Mouse (Mus musculus): ENCODE measurements around the gene Fgfr2. TPM values are rescaled to one million over a fixed set of nuclear protein-coding genes. Genes with fewer than 3 reads are reported as not detected.

Fgfr2 gene
- polyA plus RNA-seq, 1 experiment from 2014 or later: 11.2 TPM

DNA sequence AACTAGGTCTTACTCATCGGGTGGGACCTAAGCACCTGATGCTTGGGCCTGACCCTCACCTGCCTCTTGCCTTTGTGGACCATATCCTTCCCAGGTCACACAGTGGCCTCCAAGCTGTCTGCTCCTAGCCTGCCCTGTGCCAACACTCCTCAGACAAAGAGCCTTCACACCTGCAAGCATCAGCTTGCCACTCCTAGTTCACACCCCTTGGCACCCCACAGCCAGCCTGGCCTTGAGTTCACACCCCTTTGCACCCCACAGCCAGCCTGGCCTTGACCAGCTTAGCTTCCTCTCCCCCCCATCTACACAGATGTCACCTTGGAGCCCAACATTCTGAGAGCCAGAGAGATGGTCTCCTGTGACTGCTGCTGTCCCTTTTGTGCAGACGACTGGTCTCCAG lies 319.8 kb downstream of the Fgfr2 start:
- H3K4me3 ChIP-seq (ENCODE audit: low read depth, low read length): no peak overlapping the region
- TF ChIP-seq CTCF (IDR thresholded peaks at IDR 0.05; ENCODE audit: low read depth) (no peak), EP300 (IDR thresholded peaks at IDR 0.05; ENCODE audit: low read depth) (no peak)
- DNase-seq (no peak), ATAC-seq (no peak)
- H3K27ac ChIP-seq (ENCODE audit: low read depth): peak overlapping the region; percentile 57; the same call in 1 of the 2 replicates
- peaks cover 9% of the 10 kb centered on the region; the same call in 1 of the 2 replicates for H3K36me3 ChIP-seq (replicated peaks; ENCODE audit: insufficient read depth, low read length)
- 73% methylated on average over 2 of the region's 2 CpGs for WGBS (ENCODE audit: insufficient replicate concordance)
- no peak overlapping the region for H3K4me2 ChIP-seq (ENCODE audit: low read depth, low read length)
- H3K4me1 ChIP-seq (ENCODE audit: insufficient read depth): peaks cover 42% of the 10 kb centered on the region
- no peaks in the 10 kb centered on the region for H3K27me3 ChIP-seq (ENCODE audit: insufficient read depth, low read length)
- no peaks in the 10 kb centered on the region for H3K9me3 ChIP-seq (ENCODE audit: low read length)
- H3K9ac ChIP-seq (replicated peaks): no peak overlapping the region

DNA sequence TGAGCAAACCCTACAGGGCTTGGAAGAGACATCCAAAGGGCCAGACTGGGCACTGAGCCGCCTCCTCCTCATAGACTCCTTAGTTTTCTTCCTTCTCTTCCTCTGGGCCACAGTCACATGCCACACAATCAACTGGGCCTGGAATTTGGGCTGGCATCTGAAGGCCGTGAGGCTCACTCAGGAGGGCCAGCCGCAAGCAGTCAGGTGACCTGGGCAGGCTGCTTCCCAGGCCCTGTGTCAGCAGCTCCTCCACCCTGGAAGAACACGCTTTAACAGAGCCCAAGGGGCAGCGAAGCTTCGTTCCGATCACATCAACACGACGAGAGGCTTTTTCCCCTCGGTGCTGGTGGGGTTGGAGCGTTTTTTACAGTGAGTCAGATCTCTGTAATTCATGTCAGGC lies 320.5 kb downstream of the Fgfr2 start:
- Histone ChIP-seq H3K27me3 (ENCODE audit: insufficient read depth, low read length) (no peaks in the 10 kb centered on the region), H3K4me1 (ENCODE audit: insufficient read depth) (peaks cover 41% of the 10 kb centered on the region), H3K4me3 (ENCODE audit: low read depth, low read length) (no peak overlapping the region), H3K27ac (ENCODE audit: low read depth) (0 out of 2 replicates have a peak overlapping the region, but pooled peaks have one; percentile 12), H3K4me2 (ENCODE audit: low read depth, low read length) (no peak overlapping the region), H3K9ac (replicated peaks) (no peak overlapping the region), H3K36me3 (replicated peaks; ENCODE audit: insufficient read depth, low read length) (peaks cover 9% of the 10 kb centered on the region; the same call in 1 of the 2 replicates), H3K9me3 (ENCODE audit: low read length) (no peaks in the 10 kb centered on the region)
- DNase-seq: no peak
- TF ChIP-seq EP300 (IDR thresholded peaks at IDR 0.05; ENCODE audit: low read depth): no peak
- TF ChIP-seq CTCF (IDR thresholded peaks at IDR 0.05; ENCODE audit: low read depth): no peak
- 90% methylated on average over 11 of the region's 11 CpGs for WGBS (ENCODE audit: insufficient replicate concordance)
- ATAC-seq: no peak

DNA sequence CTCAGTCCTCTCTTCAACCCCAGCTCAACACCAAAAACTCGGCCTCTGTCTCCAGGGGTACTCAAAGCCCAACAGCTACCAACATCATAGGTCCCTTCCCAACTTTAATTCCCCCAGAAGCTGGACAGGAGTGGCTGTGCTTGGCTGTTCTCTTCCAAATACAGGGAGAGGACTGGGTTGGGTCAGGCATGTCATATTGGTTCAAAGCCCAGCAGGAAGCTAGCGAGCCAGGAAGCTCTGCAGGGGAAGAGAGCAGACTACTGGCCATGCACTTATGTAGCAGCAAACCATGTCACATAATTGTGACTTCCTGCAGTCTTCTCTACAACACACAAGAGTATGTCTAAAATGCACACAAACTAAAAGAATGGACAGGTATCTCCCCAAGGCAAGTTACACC lies 321.1 kb downstream of the Fgfr2 start:
- Histone ChIP-seq H3K36me3 (replicated peaks; ENCODE audit: insufficient read depth, low read length) (peaks cover 8% of the 10 kb centered on the region; the same call in 1 of the 2 replicates), H3K4me3 (ENCODE audit: low read depth, low read length) (no peak overlapping the region), H3K27me3 (ENCODE audit: insufficient read depth, low read length) (no peaks in the 10 kb centered on the region), H3K9ac (replicated peaks) (no peak overlapping the region), H3K27ac (ENCODE audit: low read depth) (no peak overlapping the region), H3K9me3 (ENCODE audit: low read length) (no peaks in the 10 kb centered on the region), H3K4me1 (ENCODE audit: insufficient read depth) (peaks cover 40% of the 10 kb centered on the region), H3K4me2 (ENCODE audit: low read depth, low read length) (no peak overlapping the region)
- ATAC-seq: no peak
- no peak for TF ChIP-seq CTCF (IDR thresholded peaks at IDR 0.05; ENCODE audit: low read depth)
- no peak for TF ChIP-seq EP300 (IDR thresholded peaks at IDR 0.05; ENCODE audit: low read depth)
- peak; percentile 11 for DNase-seq
- 81% methylated on average over 2 of the region's 2 CpGs for WGBS (ENCODE audit: insufficient replicate concordance)

DNA sequence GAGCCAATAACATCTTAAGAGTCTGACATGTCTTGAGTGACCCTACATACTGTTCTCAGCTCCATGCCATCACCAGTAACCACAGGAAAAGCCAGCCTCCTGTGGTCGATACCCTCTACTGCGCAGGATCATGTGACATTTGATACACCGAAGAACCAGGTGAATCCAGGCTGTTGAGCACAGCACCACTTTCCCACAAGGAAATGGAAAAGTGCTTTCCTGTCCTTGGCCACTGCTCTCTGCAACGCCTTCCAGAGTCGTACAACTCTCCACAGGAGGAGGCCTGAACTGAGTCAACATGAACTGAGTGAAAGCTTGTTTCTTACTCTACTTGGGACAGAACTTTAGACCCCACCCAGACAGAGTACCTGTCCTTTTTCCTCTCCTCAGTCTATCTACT lies 321.6 kb downstream of the Fgfr2 start:
- H3K36me3 ChIP-seq (replicated peaks; ENCODE audit: insufficient read depth, low read length): peaks cover 6% of the 10 kb centered on the region; the same call in 1 of the 2 replicates
- no peak overlapping the region for H3K27ac ChIP-seq (ENCODE audit: low read depth)
- H3K27me3 ChIP-seq (ENCODE audit: insufficient read depth, low read length): no peaks in the 10 kb centered on the region
- DNase-seq: peak; percentile 6
- H3K9me3 ChIP-seq (ENCODE audit: low read length): no peaks in the 10 kb centered on the region
- no peak overlapping the region for H3K9ac ChIP-seq (replicated peaks)
- no peak for TF ChIP-seq EP300 (IDR thresholded peaks at IDR 0.05; ENCODE audit: low read depth)
- no peak for TF ChIP-seq CTCF (IDR thresholded peaks at IDR 0.05; ENCODE audit: low read depth)
- no peak overlapping the region for H3K4me2 ChIP-seq (ENCODE audit: low read depth, low read length)
- no peak overlapping the region for H3K4me3 ChIP-seq (ENCODE audit: low read depth, low read length)
- H3K4me1 ChIP-seq (ENCODE audit: insufficient read depth): peaks cover 35% of the 10 kb centered on the region
- 77% methylated on average over 5 of the region's 5 CpGs for WGBS (ENCODE audit: insufficient replicate concordance)
- ATAC-seq: no peak

DNA sequence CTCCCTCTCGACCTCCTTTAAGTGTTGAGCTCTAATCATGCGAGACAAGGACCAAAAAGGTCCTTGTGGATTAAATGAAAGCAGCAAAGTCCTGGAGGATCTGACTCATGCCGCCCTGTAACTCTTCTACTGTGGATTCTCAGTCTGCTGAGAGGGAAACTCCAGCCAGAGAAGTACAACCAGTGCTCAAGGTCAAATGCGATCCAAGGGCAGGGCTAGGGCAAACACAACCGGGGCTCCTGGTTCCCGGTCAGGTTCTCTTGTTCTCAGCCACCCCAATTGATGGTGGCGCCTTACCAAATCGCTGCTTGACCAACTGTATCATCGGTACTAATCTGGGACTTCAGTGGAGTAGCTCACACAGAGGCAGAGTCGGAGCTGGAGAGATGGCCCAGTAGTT lies 322.3 kb downstream of the Fgfr2 start:
- 79% methylated on average over 10 of the region's 10 CpGs for WGBS (ENCODE audit: insufficient replicate concordance)
- Histone ChIP-seq H3K9ac (replicated peaks) (no peak overlapping the region), H3K27ac (ENCODE audit: low read depth) (no peak overlapping the region), H3K36me3 (replicated peaks; ENCODE audit: insufficient read depth, low read length) (peaks cover 6% of the 10 kb centered on the region; the same call in 1 of the 2 replicates), H3K9me3 (ENCODE audit: low read length) (no peaks in the 10 kb centered on the region), H3K4me3 (ENCODE audit: low read depth, low read length) (no peak overlapping the region), H3K4me2 (ENCODE audit: low read depth, low read length) (no peak overlapping the region), H3K4me1 (ENCODE audit: insufficient read depth) (peaks cover 33% of the 10 kb centered on the region), H3K27me3 (ENCODE audit: insufficient read depth, low read length) (no peaks in the 10 kb centered on the region)
- DNase-seq: peak; percentile 9
- ATAC-seq: no peak
- TF ChIP-seq CTCF (IDR thresholded peaks at IDR 0.05; ENCODE audit: low read depth): no peak
- no peak for TF ChIP-seq EP300 (IDR thresholded peaks at IDR 0.05; ENCODE audit: low read depth)

DNA sequence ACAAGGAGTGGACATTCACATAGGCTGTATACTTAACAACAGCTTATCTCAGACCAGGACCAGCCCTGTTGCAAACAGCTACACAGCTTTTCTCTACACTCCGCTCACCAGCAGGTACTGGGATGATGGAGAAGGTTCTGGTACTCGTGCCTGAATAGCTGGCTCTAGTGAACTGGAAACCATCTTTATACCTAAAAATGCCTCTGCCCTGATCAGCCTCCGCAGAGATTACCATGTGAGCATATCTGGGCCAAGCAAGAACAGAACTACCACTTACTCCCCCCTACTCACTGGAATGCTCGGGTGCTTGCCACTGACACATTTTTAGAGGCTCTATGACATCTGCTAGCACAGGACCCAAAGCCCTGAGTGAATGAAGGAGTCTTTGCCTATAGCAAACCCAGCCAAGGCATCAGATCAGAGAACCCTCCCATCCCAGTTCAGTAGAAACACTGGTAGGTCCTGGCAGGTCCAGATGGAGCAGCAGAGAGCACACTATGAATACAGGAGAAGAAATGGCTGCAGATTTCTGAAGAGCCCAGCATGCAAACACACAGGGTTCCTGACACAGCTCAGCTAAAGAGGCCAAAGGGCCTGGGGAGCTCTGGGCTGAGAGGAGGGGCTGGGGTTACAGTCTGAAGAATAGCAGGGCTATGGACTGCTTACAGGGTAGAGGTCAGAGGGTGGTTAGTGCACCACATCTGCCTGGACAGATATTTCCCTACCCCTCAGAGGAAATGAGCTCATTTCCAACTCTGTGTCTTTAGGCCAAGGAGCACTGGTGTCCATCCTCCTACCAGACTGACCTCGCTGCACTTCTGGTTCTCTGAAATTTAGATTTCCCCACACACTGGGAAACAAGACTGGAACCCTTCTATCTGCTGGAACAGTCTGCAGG lies 323.8 kb downstream of the Fgfr2 start:
- H3K27me3 ChIP-seq (ENCODE audit: insufficient read depth, low read length): no peaks in the 10 kb centered on the region
- ATAC-seq (peak; percentile 43), DNase-seq (no peak)
- H3K4me1 ChIP-seq (ENCODE audit: insufficient read depth): peaks cover 18% of the 10 kb centered on the region
- TF ChIP-seq CTCF (IDR thresholded peaks at IDR 0.05; ENCODE audit: low read depth) (peak; percentile 24; the same call in 1 of the 2 replicates), EP300 (IDR thresholded peaks at IDR 0.05; ENCODE audit: low read depth) (no peak)
- no peak overlapping the region for H3K4me3 ChIP-seq (ENCODE audit: low read depth, low read length)
- H3K9ac ChIP-seq (replicated peaks): no peak overlapping the region
- WGBS (ENCODE audit: insufficient replicate concordance): 82% methylated on average over 5 of the region's 5 CpGs
- no peaks in the 10 kb centered on the region for H3K9me3 ChIP-seq (ENCODE audit: low read length)
- H3K4me2 ChIP-seq (ENCODE audit: low read depth, low read length): no peak overlapping the region
- H3K27ac ChIP-seq (ENCODE audit: low read depth): peak overlapping the region; percentile 49; the same call in 1 of the 2 replicates
- H3K36me3 ChIP-seq (replicated peaks; ENCODE audit: insufficient read depth, low read length): peaks cover 3% of the 10 kb centered on the region; the same call in 1 of the 2 replicates

Data from liver, postnatal 0 days (tissue).